Mouse (Mus musculus) liver, postnatal 0 days (tissue): ENCODE results near the gene Slc24a3.

ENCODE experiments used
- CTCF ChIP-seq: sonication (generic); IDR thresholded peaks from 2 replicates; pipeline ENCODE4 v1.5.1; 2016; ENCODE audit warnings: antibody characterized with exemption, low read depth
- EP300 ChIP-seq: IDR thresholded peaks from 2 replicates; pipeline ENCODE4 v1.6.1; 2016; ENCODE audit warnings: antibody characterized with exemption, low read depth, mild to moderate bottlenecking

- TF ChIP-seq CTCF (no peak), EP300 (no peak)
Measured at GRCm38 (mm10) chr2:145571943-145572342, 404.4 kb downstream of the Slc24a3 start.
